Mouse (Mus musculus): ENCODE results near the gene Slc22a15.

The Slc22a15 gene

DNA sequence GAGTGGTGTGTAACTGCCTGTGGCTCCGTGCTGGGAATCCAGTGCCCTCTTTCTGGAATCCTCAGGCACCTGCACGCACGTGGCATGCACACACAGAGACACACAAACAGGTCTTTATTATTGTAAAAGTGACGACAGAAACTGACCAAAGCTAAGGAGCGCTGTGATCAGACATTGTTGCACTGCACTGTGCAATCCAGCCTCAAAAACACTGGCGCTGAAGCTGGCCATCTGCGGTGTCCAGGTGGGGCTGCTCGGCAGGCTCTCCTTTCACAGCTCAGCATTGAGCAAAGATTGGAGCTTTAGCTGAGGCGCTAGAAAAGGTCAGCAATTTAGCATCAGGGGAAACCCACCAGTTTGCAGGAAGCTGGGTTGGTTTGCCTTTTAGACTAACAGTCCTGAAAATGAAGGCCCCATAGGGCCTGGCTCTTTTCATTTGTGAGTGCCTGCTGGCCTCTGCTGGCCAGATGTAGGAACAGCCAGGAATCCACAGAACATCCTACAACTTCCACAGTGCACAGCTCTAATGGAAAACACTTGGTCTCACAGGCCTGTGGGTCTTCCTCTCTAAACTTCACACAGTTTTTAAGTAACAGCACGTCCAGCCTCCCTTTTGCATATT is 111.8 kb downstream of the Slc22a15 start:
- in situ Hi-C loops (cut with MboI, MseI) = loop anchor here (5.0 to 25.0 kb wide), 2 partner anchors 320 to 500 kb away; no protein-coding TSS in a partner anchor

DNA sequence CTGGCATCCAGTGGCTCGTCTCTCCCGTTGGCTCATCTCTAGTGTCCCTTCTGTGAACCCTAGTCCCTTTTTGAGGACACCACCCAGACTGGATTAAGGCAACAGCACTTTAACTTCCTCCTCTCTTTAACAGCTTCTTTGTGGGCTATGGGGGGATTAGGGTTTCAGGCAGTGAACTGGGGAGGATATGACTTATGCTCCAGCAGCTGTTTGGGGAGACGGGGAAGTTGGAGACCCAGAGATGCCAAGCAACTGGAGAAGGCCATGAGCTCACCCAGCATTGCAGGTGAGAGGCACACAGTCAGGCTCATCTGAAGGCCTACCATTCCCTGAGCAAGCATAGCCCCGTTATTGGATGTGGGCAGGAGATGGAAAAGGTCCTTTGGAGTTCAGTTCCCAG is 112.3 kb downstream of the Slc22a15 start:
- in situ Hi-C loops (cut with MboI, MseI) = loop anchor here (5.0 to 25.0 kb wide), 2 partner anchors 320 to 500 kb away; no protein-coding TSS in a partner anchor

DNA sequence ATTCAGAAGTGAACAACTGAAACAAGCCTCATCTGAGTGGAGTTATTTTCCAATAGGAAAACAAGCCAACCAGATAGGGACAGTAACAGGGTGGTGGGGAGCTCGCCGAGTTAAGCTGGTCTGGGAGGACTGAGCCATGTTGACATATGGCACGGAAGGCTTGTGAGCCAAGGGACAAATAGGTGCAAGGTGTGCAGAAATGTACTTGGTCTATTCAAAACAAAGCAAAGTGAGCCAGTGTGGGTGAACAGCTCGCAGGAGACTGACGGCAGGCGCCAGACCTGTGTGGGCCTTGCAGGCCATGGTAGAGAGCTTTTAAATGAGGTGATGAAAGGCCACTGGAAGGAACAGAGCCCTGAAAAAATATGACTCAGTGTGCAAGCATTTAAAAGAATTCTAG is 116.6 kb downstream of the Slc22a15 start:
- in situ Hi-C loops (cut with MboI, MseI) = loop anchor here (10.0 to 25.0 kb wide), 2 partner anchors 495 to 1643 kb away; partner anchors contain the start of genes Gdap2 and Wdr3

GRCm38 (mm10) chr3:101806941-101807340 is 117.3 kb downstream of the Slc22a15 start:
- in situ Hi-C loops (cut with MboI, MseI) = loop anchor here (10.0 to 25.0 kb wide), 2 partner anchors 495 to 1642 kb away; partner anchors contain the start of genes Gdap2 and Wdr3

DNA sequence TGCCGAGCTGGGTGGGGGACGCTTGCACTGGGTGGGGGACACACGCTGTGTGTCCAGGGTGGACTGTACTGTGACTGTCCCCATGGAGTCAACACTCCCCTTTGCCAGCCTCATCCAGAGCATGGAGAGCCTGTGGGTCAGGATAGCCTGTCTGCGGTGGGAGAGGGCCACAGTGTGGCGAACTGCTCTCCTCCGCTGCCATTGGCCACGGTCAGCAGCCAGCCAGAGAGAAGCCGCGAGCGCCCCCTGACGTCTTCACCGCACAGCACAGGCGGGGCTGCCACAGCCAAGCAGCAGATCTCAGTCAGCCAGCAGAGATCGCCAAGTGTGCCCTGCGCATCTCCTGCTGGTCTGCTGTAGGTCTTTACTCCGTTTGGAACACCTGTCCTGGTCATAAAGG is 118.1 kb downstream of the Slc22a15 start:
- in situ Hi-C loops (cut with MboI, MseI) = loop anchor here (10.0 to 25.0 kb wide), 2 partner anchors 494 to 1641 kb away; partner anchors contain the start of genes Gdap2 and Wdr3

Data from T-helper 2 cell (primary cell).